Mouse (Mus musculus): ENCODE measurements at regions not wholly inside any gene's neighbourhood (a gene's known extent, or its start where the extent isn't known, plus 50 kb on each side); places are given as distances from the start of the nearest gene placed in this dataset.

- 49% methylated on average over 10 of the region's 10 CpGs for WGBS
- peaks cover 3% of the 10 kb centered on the region for H3K4me1 ChIP-seq (ENCODE audit: control insufficient read depth, insufficient read depth)
- ATAC-seq (ENCODE audit: insufficient read depth, low read depth) (no peak), DNase-seq (ENCODE audit: low spot score) (no peak)
- no peaks in the 10 kb centered on the region for H3K36me3 ChIP-seq (replicated peaks; ENCODE audit: control insufficient read depth, insufficient read depth, low read length)
- TF ChIP-seq EP300 (IDR thresholded peaks at IDR 0.05; ENCODE audit: low read depth), result no peak
- no peak for TF ChIP-seq CTCF (IDR thresholded peaks at IDR 0.05; ENCODE audit: low read depth)
- no peak overlapping the region for H3K4me3 ChIP-seq (ENCODE audit: low read depth, low read length)
- H3K9me3 ChIP-seq (replicated peaks; ENCODE audit: control insufficient read depth, low read length), result no peaks in the 10 kb centered on the region
- no peaks in the 10 kb centered on the region for H3K27me3 ChIP-seq (ENCODE audit: control insufficient read depth, insufficient read depth, low read length)
- no peak overlapping the region for H3K9ac ChIP-seq (replicated peaks; ENCODE audit: low read depth, low read length)
- H3K4me2 ChIP-seq (ENCODE audit: low read depth, low read length), result no peak overlapping the region
- H3K27ac ChIP-seq (ENCODE audit: low read depth), result no peak overlapping the region
These were observed 589.2 kb upstream of the Kif18a start for GRCm38 (mm10) chr2:108691156-108692007.

- no peak overlapping the region for H3K4me2 ChIP-seq (ENCODE audit: low read depth, low read length)
- no peaks in the 10 kb centered on the region for H3K9me3 ChIP-seq (replicated peaks; ENCODE audit: control insufficient read depth, low read length)
- H3K4me1 ChIP-seq (ENCODE audit: control insufficient read depth, insufficient read depth), result no peaks in the 10 kb centered on the region
- H3K4me3 ChIP-seq (ENCODE audit: low read depth, low read length), result no peak overlapping the region
- H3K36me3 ChIP-seq (replicated peaks; ENCODE audit: control insufficient read depth, insufficient read depth, low read length), result no peaks in the 10 kb centered on the region
- DNase-seq (ENCODE audit: low spot score) (no peak), ATAC-seq (ENCODE audit: insufficient read depth, low read depth) (no peak)
- no peak overlapping the region for H3K27ac ChIP-seq (ENCODE audit: low read depth)
- TF ChIP-seq EP300 (IDR thresholded peaks at IDR 0.05; ENCODE audit: low read depth) (no peak), CTCF (IDR thresholded peaks at IDR 0.05; ENCODE audit: low read depth) (no peak)
- no peak overlapping the region for H3K9ac ChIP-seq (replicated peaks; ENCODE audit: low read depth, low read length)
- no peaks in the 10 kb centered on the region for H3K27me3 ChIP-seq (ENCODE audit: control insufficient read depth, insufficient read depth, low read length)
- WGBS, result 66% methylated on average over 7 of the region's 7 CpGs
These were observed 579.2 kb upstream of the Kif18a start for GRCm38 (mm10) chr2:108701308-108701707.

GRCm38 (mm10) chr2:108707856-108708855 is 572.4 kb upstream of the Kif18a start:
- H3K27ac ChIP-seq (ENCODE audit: low read depth), result no peak overlapping the region
- no peak overlapping the region for H3K9ac ChIP-seq (replicated peaks; ENCODE audit: low read depth, low read length)
- TF ChIP-seq CTCF (IDR thresholded peaks at IDR 0.05; ENCODE audit: low read depth), result no peak
- no peak for TF ChIP-seq EP300 (IDR thresholded peaks at IDR 0.05; ENCODE audit: low read depth)
- no peak overlapping the region for H3K4me3 ChIP-seq (ENCODE audit: low read depth, low read length)
- DNase-seq (ENCODE audit: low spot score) (no peak), ATAC-seq (ENCODE audit: insufficient read depth, low read depth) (no peak)
- no peaks in the 10 kb centered on the region for H3K27me3 ChIP-seq (ENCODE audit: control insufficient read depth, insufficient read depth, low read length)
- no peaks in the 10 kb centered on the region for H3K4me1 ChIP-seq (ENCODE audit: control insufficient read depth, insufficient read depth)
- H3K36me3 ChIP-seq (replicated peaks; ENCODE audit: control insufficient read depth, insufficient read depth, low read length), result no peaks in the 10 kb centered on the region
- no peaks in the 10 kb centered on the region for H3K9me3 ChIP-seq (replicated peaks; ENCODE audit: control insufficient read depth, low read length)
- H3K4me2 ChIP-seq (ENCODE audit: low read depth, low read length), result no peak overlapping the region
- WGBS, result 71% methylated on average over 5 of the region's 5 CpGs

- H3K36me3 ChIP-seq (replicated peaks; ENCODE audit: control insufficient read depth, insufficient read depth, low read length), result no peaks in the 10 kb centered on the region
- no peaks in the 10 kb centered on the region for H3K27me3 ChIP-seq (ENCODE audit: control insufficient read depth, insufficient read depth, low read length)
- no peak overlapping the region for H3K9ac ChIP-seq (replicated peaks; ENCODE audit: low read depth, low read length)
- H3K4me2 ChIP-seq (ENCODE audit: low read depth, low read length), result no peak overlapping the region
- no peak for DNase-seq (ENCODE audit: low spot score)
- no peak for ATAC-seq (ENCODE audit: insufficient read depth, low read depth)
- WGBS, result 59% methylated on average over 3 of the region's 3 CpGs
- no peak overlapping the region for H3K27ac ChIP-seq (ENCODE audit: low read depth)
- H3K4me3 ChIP-seq (ENCODE audit: low read depth, low read length), result no peak overlapping the region
- no peaks in the 10 kb centered on the region for H3K9me3 ChIP-seq (replicated peaks; ENCODE audit: control insufficient read depth, low read length)
- no peaks in the 10 kb centered on the region for H3K4me1 ChIP-seq (ENCODE audit: control insufficient read depth, insufficient read depth)
- TF ChIP-seq CTCF (IDR thresholded peaks at IDR 0.05; ENCODE audit: low read depth) (no peak), EP300 (IDR thresholded peaks at IDR 0.05; ENCODE audit: low read depth) (no peak)
These were observed 538.5 kb upstream of the Kif18a start for GRCm38 (mm10) chr2:108742079-108742478.

- Histone ChIP-seq H3K36me3 (replicated peaks; ENCODE audit: control insufficient read depth, insufficient read depth, low read length) (no peaks in the 10 kb centered on the region), H3K4me1 (ENCODE audit: control insufficient read depth, insufficient read depth) (no peaks in the 10 kb centered on the region), H3K4me2 (ENCODE audit: low read depth, low read length) (no peak overlapping the region), H3K9me3 (replicated peaks; ENCODE audit: control insufficient read depth, low read length) (no peaks in the 10 kb centered on the region), H3K9ac (replicated peaks; ENCODE audit: low read depth, low read length) (no peak overlapping the region), H3K27me3 (ENCODE audit: control insufficient read depth, insufficient read depth, low read length) (no peaks in the 10 kb centered on the region), H3K4me3 (ENCODE audit: low read depth, low read length) (no peak overlapping the region), H3K27ac (ENCODE audit: low read depth) (no peak overlapping the region)
- DNase-seq (ENCODE audit: low spot score) (no peak), ATAC-seq (ENCODE audit: insufficient read depth, low read depth) (no peak)
- TF ChIP-seq CTCF (IDR thresholded peaks at IDR 0.05; ENCODE audit: low read depth), result no peak
- TF ChIP-seq EP300 (IDR thresholded peaks at IDR 0.05; ENCODE audit: low read depth), result no peak
- 45% methylated on average over 2 of the region's 2 CpGs for WGBS
These were observed 537.0 kb upstream of the Kif18a start for GRCm38 (mm10) chr2:108743511-108743910.

Data from heart, postnatal 0 days (tissue).